Comparison of ENCODE assay signal across 12 mouse cellular contexts in genomic region chr9:40708448-40709140, GRCm38 (mm10). TPM values are rescaled to one million over a fixed set of nuclear protein-coding genes. Genes with fewer than 3 reads are reported as not detected.
DNase-seq lines count a peak whose midpoint lies in the region; ATAC-seq lines count a peak whose summit lies in the region.
"Had no signal": no experiment of that assay in that cellular context is flagged by ENCODE, and none has a peak within 500 bp of the region (broad histone marks: within the 10 kb centered on the region; RNA-seq: fewer than 3 reads in every experiment).

No protein-coding gene starts in this region.

- no peak overlapping the region for H3K4me2 ChIP-seq in forebrain, embryonic 11.5 days (ENCODE audit: low read depth, low read length, severe bottlenecking)
- peak overlapping the region; percentile 1; the same call in 1 of the 2 replicates for H3K4me2 ChIP-seq in hindbrain, embryonic 13.5 days
- H3K4me2 ChIP-seq in neural tube, embryonic 14.5 days (ENCODE audit: low read depth, low read length): no peak overlapping the region; the same call in 1 of the 2 replicates
- H3K4me2 ChIP-seq: lung, embryonic 14.5 days had no signal

- 58% methylated on average over 12 of the region's 12 CpGs for WGBS in forebrain, embryonic 11.5 days
- WGBS in hindbrain, embryonic 13.5 days: 20% methylated on average over 12 of the region's 12 CpGs
- 16% methylated on average over 12 of the region's 12 CpGs for WGBS in neural tube, embryonic 14.5 days

- 0 out of 2 replicates have a peak overlapping the region, but pooled peaks have one; percentile 37 for H3K27ac ChIP-seq in forebrain, embryonic 11.5 days (ENCODE audit: low read depth, low read length)
- H3K27ac ChIP-seq in hindbrain, embryonic 13.5 days: peak overlapping the region; percentile 79
- peak overlapping the region; percentile 67 for H3K27ac ChIP-seq in neural tube, embryonic 14.5 days (ENCODE audit: low read depth, low read length)

- no peak; the same call in 1 of the 2 replicates for ATAC-seq in forebrain, embryonic 11.5 days (replicated peaks; ENCODE audit: low FRiP score)
- ATAC-seq in hindbrain, embryonic 13.5 days (ENCODE audit: low FRiP score): peak; percentile 54; the same call in 1 of the 2 replicates
- ATAC-seq in neural tube, embryonic 14.5 days (ENCODE audit: low read depth): peak; percentile 45
- no peak for ATAC-seq in CD4-positive, CD25-positive, alpha-beta regulatory T cell, adult 4 months
- ATAC-seq: inflammation-experienced regulatory T-cells, adult 6 months had no signal

- H3K4me1 ChIP-seq in forebrain, embryonic 11.5 days (replicated peaks; ENCODE audit: control insufficient read depth, insufficient read depth, low read length): peaks cover 7% of the 10 kb centered on the region; the same call in 1 of the 2 replicates
- H3K4me1 ChIP-seq in hindbrain, embryonic 13.5 days (replicated peaks): peaks cover 46% of the 10 kb centered on the region
- peaks cover 14% of the 10 kb centered on the region for H3K4me1 ChIP-seq in neural tube, embryonic 14.5 days (ENCODE audit: control insufficient read depth, insufficient read depth, low read length)

- no peaks in the 10 kb centered on the region for H3K36me3 ChIP-seq in forebrain, embryonic 11.5 days (ENCODE audit: control insufficient read depth, insufficient read depth, low read length)
- H3K36me3 ChIP-seq in hindbrain, embryonic 13.5 days: no peaks in the 10 kb centered on the region
- H3K36me3 ChIP-seq in neural tube, embryonic 14.5 days (ENCODE audit: control insufficient read depth, insufficient read depth, low read length): no peaks in the 10 kb centered on the region
- H3K36me3 ChIP-seq: G1E had no signal

- H3K4me3 ChIP-seq in forebrain, embryonic 11.5 days (ENCODE audit: low read depth, low read length): no peak overlapping the region
- no peak overlapping the region for H3K4me3 ChIP-seq in hindbrain, embryonic 13.5 days
- H3K4me3 ChIP-seq in neural tube, embryonic 14.5 days (ENCODE audit: low read depth, low read length): no peak overlapping the region

- H3K9ac ChIP-seq in forebrain, embryonic 11.5 days (ENCODE audit: low read length): no peak overlapping the region
- no peak overlapping the region; the same call in 1 of the 2 replicates for H3K9ac ChIP-seq in hindbrain, embryonic 13.5 days
- H3K9ac ChIP-seq in neural tube, embryonic 14.5 days (replicated peaks; ENCODE audit: low read depth, low read length): no peak overlapping the region
- H3K9ac ChIP-seq: lung, embryonic 14.5 days had no signal

- no peaks in the 10 kb centered on the region for H3K9me3 ChIP-seq in forebrain, embryonic 11.5 days (ENCODE audit: control insufficient read depth, low read length)
- H3K9me3 ChIP-seq in hindbrain, embryonic 13.5 days: no peaks in the 10 kb centered on the region
- no peaks in the 10 kb centered on the region for H3K9me3 ChIP-seq in neural tube, embryonic 14.5 days (ENCODE audit: control insufficient read depth, low read length)
- H3K9me3 ChIP-seq: G1E had no signal

- H3K27me3 ChIP-seq in forebrain, embryonic 11.5 days (ENCODE audit: control insufficient read depth, insufficient read depth, low read length): no peaks in the 10 kb centered on the region
- no peaks in the 10 kb centered on the region for H3K27me3 ChIP-seq in hindbrain, embryonic 13.5 days
- no peaks in the 10 kb centered on the region for H3K27me3 ChIP-seq in neural tube, embryonic 14.5 days (ENCODE audit: control insufficient read depth, insufficient read depth, low read length)

- DNase-seq in kidney, postnatal 10 days: peak; percentile 42
- DNase-seq in kidney, postnatal 25 days: no peak
- no peak for DNase-seq in forebrain, embryonic 11.5 days (ENCODE audit: low spot score)
- DNase-seq in urinary bladder, postnatal 10 days (ENCODE audit: low spot score): no peak
- DNase-seq: adrenal gland, adult 2 months; heart, adult 18-20 months; lung, embryonic 14.5 days had no signal

RNA-seq across cellular contexts. Expression of gene Clmp, which starts 22.8 kb away (rescaled TPM):
- 23.3 and 24.6 TPM in 2 replicates for polyA plus RNA-seq in forebrain, embryonic 11.5 days (2014; fragmentation: Nextera tagmentation; extraction: Ambion mirVana)
- polyA plus RNA-seq in hindbrain, embryonic 13.5 days (2015; fragmentation: Nextera tagmentation; extraction: Ambion mirVana): 46.6 and 47.1 TPM in 2 replicates
- polyA plus RNA-seq in neural tube, embryonic 14.5 days (2014; fragmentation: Nextera tagmentation; extraction: Ambion mirVana): 59.2 and 62.0 TPM in 2 replicates
- polyA plus RNA-seq in CD4-positive, CD25-positive, alpha-beta regulatory T cell, adult 4 months (2017; shearing (Covaris generic)): under 1 TPM in 1 of 2 experiments, not detected in 1; 0.42 TPM
- polyA plus RNA-seq: G1E; inflammation-experienced regulatory T-cells, adult 6 months had no signal

RNA-seq across cellular contexts. Expression of gene Gm21915, which starts 38.2 kb away (rescaled TPM):
- polyA plus RNA-seq in forebrain, embryonic 11.5 days (2014; fragmentation: Nextera tagmentation; extraction: Ambion mirVana): not detected in 2 replicates
- polyA plus RNA-seq in hindbrain, embryonic 13.5 days (2015; fragmentation: Nextera tagmentation; extraction: Ambion mirVana): not detected in 2 replicates
- polyA plus RNA-seq in neural tube, embryonic 14.5 days (2014; fragmentation: Nextera tagmentation; extraction: Ambion mirVana): not detected in 2 replicates
- not detected for polyA plus RNA-seq in CD4-positive, CD25-positive, alpha-beta regulatory T cell, adult 4 months (2017; shearing (Covaris generic))
- polyA plus RNA-seq: adrenal gland, adult 2 months; G1E; inflammation-experienced regulatory T-cells, adult 6 months; lung, embryonic 14.5 days had no signal

Comparison
In these comparisons a context has a peak if more than half of its experiments do, and no peak if none do; other contexts are left out.
1. ATAC-seq: peak in hindbrain, embryonic 13.5 days (single experiment) and neural tube, embryonic 14.5 days (single experiment); none in forebrain, embryonic 11.5 days (single experiment) and CD4-positive, CD25-positive, alpha-beta regulatory T cell, adult 4 months (single experiment).
2. RNA of gene Clmp, which starts 22.8 kb away (polyA plus RNA-seq): 59.2 to 62.0 TPM in neural tube, embryonic 14.5 days, 46.6 to 47.1 TPM in hindbrain, embryonic 13.5 days and 23.3 to 24.6 TPM in forebrain, embryonic 11.5 days; 0.42 TPM in CD4-positive, CD25-positive, alpha-beta regulatory T cell, adult 4 months; every median in the first group is over 10 times any median in the second.
3. Peak in every context shown above with its lines, with median percentiles within 50 percentile points of each other: H3K27ac ChIP-seq.